In genomic region chr9:47060757-47061156, GRCm38 (mm10) we compare ENCODE assay signal across 32 mouse cellular contexts.
"Had no signal": no experiment of that assay in that cellular context is flagged by ENCODE, and none has a peak within 500 bp of the region (broad histone marks: within the 10 kb centered on the region; RNA-seq: fewer than 3 reads in every experiment).

No protein-coding gene starts in this region.

- H3K4me2 ChIP-seq: limb, embryonic 12.5 days; limb, embryonic 13.5 days; limb, embryonic 15.5 days; liver, embryonic 11.5 days; liver, embryonic 12.5 days; liver, embryonic 13.5 days; liver, embryonic 15.5 days; lung, embryonic 14.5 days; lung, embryonic 15.5 days; midbrain, embryonic 12.5 days; midbrain, embryonic 13.5 days; midbrain, embryonic 15.5 days; neural tube, embryonic 12.5 days; neural tube, embryonic 13.5 days had no signal

- H3K27ac ChIP-seq: limb, embryonic 10.5 days; limb, embryonic 12.5 days; limb, embryonic 13.5 days; limb, embryonic 15.5 days; liver, embryonic 12.5 days; liver, embryonic 13.5 days; liver, embryonic 14.5 days; liver, embryonic 15.5 days; lung, embryonic 15.5 days; macrophage; midbrain, embryonic 10.5 days; midbrain, embryonic 12.5 days; midbrain, embryonic 13.5 days; midbrain, embryonic 15.5 days; neural tube, embryonic 12.5 days; neural tube, embryonic 13.5 days had no signal

- DNase-seq: left cerebral cortex, postnatal 4 days; liver; liver, embryonic 13.5 days; liver, postnatal 0 days; lung, adult 18-20 months; lung, adult 2 months; lung, embryonic 14.5 days; lung, postnatal 10 days; lung, postnatal 14 days; lung, postnatal 36 days; lung, postnatal 4 days; midbrain, embryonic 14.5 days had no signal

- H3K27me3 ChIP-seq: limb, embryonic 12.5 days; limb, embryonic 15.5 days; liver, embryonic 12.5 days; liver, embryonic 13.5 days; liver, embryonic 15.5 days; lung, embryonic 15.5 days; megakaryocyte, embryonic 14.5 days; midbrain, embryonic 12.5 days; midbrain, embryonic 13.5 days; midbrain, embryonic 15.5 days; neural tube, embryonic 12.5 days; neural tube, embryonic 13.5 days had no signal

- H3K9ac ChIP-seq: limb, embryonic 12.5 days; limb, embryonic 13.5 days; limb, embryonic 15.5 days; liver, embryonic 12.5 days; liver, embryonic 13.5 days; liver, embryonic 14.5 days; liver, embryonic 15.5 days; liver, postnatal 0 days; lung, embryonic 14.5 days; lung, embryonic 15.5 days; midbrain, embryonic 12.5 days; midbrain, embryonic 13.5 days; midbrain, embryonic 15.5 days; neural tube, embryonic 12.5 days; neural tube, embryonic 13.5 days had no signal

- ATAC-seq: liver, embryonic 12.5 days; liver, postnatal 0 days; lung, postnatal 0 days; midbrain, embryonic 13.5 days; midbrain, embryonic 15.5 days; midbrain, embryonic 16.5 days had no signal

- H3K36me3 ChIP-seq: limb, embryonic 10.5 days; limb, embryonic 12.5 days; limb, embryonic 13.5 days; limb, embryonic 15.5 days; liver, embryonic 12.5 days; liver, embryonic 13.5 days; liver, embryonic 15.5 days; lung, embryonic 15.5 days; midbrain, embryonic 10.5 days; midbrain, embryonic 12.5 days; midbrain, embryonic 13.5 days; midbrain, embryonic 15.5 days; neural tube, embryonic 12.5 days; neural tube, embryonic 13.5 days had no signal

- H3K4me3 ChIP-seq: limb, embryonic 10.5 days; limb, embryonic 12.5 days; limb, embryonic 13.5 days; limb, embryonic 15.5 days; liver, embryonic 12.5 days; liver, embryonic 13.5 days; liver, embryonic 15.5 days; lung, embryonic 15.5 days; megakaryocyte, embryonic 14.5 days; midbrain, embryonic 10.5 days; midbrain, embryonic 12.5 days; midbrain, embryonic 13.5 days; midbrain, embryonic 15.5 days; myocyte; neural tube, embryonic 12.5 days; neural tube, embryonic 13.5 days had no signal

- H3K9me3 ChIP-seq: limb, embryonic 10.5 days; limb, embryonic 12.5 days; limb, embryonic 13.5 days; limb, embryonic 15.5 days; liver, embryonic 12.5 days; liver, embryonic 13.5 days; liver, embryonic 15.5 days; lung, embryonic 15.5 days; midbrain, embryonic 10.5 days; midbrain, embryonic 12.5 days; midbrain, embryonic 13.5 days; midbrain, embryonic 15.5 days; neural tube, embryonic 12.5 days; neural tube, embryonic 13.5 days had no signal

- H3K4me1 ChIP-seq: limb, embryonic 12.5 days; limb, embryonic 15.5 days; liver, embryonic 12.5 days; liver, embryonic 13.5 days; liver, embryonic 15.5 days; lung, embryonic 15.5 days; megakaryocyte, embryonic 14.5 days; midbrain, embryonic 10.5 days; midbrain, embryonic 13.5 days had no signal
